Mouse (Mus musculus): ENCODE results near the gene Hist1h4n.
"Not testable (repeated sequence)": the region's sequence is repeated elsewhere in the genome, so short reads cannot be mapped to it uniquely, and the experiment has no call there.

Hist1h4n gene

DNA sequence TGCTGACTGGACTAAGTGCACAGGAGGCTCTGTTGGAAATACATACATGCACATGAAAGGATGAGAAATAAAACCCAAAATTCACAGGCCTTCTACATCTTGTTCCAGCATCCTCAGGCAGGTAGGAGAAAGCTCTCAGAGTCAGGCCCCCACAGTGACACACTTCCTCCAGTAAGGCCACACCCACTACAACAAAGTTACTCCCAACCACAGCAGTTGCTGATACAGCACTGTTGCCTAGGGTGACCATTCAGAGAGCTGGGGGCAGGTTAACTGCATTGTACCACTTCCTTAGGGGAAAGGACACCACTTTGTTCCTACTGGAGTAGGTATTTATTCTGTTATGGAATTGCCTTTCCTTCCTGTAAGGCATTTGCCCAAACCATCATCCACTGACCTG is 34.8 kb downstream of the Hist1h4n start:
- in situ Hi-C loops (cut with MboI) = not testable (repeated sequence)

DNA sequence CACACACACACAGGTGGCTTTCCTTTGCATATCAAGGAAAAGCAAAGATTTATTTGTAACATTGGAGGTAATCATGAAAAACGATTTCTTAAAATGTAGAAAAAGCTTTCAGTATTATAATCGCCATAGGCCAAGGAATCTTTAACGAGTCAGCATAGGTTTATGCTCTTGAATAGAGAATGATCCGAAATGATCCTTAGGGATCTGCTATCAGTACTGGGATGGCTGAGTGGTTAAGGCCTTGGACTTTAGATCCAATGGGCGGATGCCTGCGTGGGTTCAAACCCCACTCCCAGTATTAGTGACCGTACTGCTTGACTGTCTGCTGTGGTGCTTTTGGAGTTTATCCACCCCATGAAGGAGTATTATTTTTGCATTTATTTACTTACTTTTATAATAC is 36.4 kb downstream of the Hist1h4n start:
- in situ Hi-C loops (cut with MboI) = no loop called here

DNA sequence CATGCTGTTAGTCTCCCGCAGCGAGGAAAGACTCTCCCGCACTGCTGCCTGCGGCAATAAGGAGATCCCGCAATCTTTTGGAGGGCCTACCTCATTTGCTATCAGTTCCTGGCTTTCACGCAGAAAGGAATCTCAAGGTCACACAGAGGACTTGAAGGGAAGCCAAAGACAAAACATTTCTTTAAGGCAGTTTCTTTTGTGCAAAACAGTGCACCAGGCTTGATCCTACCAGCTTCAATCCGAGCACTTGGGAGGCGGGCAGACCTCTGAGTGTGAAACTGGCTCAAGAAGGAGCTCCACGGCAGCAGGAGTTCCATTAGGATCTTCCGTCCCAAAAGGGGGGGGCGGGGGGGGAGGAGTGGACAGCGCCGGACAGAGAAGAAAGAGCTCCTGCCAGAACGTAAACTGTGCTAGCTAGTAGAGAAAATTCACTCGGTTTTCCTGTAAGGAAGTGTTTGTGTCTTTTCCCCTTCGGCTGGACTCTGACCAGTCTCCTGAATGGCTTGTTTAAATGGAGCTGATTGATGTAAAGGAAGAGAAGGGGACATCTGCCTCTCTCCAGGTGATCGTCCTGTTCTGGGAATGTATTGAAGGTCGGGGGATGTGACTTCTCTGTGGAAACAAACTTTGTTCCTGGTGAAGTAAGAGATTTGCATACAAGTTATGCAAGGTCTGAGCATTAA is 41.3 kb downstream of the Hist1h4n start:
- in situ Hi-C loops (cut with MboI) = no loop called here

DNA sequence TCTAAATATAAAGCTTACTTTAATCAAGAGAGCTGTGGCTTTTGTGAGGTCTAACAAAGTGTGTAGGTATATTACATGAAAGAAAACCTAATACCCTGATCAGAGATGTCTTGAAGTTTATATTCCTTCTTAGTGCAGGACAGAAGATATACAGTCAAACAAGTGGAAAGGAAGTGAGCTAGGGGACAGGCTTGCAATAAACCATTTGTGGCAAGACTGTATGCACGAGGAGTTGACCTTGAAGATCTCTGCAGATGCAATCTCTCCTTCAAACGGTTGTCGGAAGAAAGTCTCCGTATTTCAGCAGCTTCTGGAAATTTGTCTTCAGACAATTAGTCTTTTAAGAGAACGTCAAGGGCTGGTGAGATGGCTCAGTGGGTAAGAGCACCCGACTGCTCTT is 42.1 kb downstream of the Hist1h4n start:
- in situ Hi-C loops (cut with MboI) = no loop called here

DNA sequence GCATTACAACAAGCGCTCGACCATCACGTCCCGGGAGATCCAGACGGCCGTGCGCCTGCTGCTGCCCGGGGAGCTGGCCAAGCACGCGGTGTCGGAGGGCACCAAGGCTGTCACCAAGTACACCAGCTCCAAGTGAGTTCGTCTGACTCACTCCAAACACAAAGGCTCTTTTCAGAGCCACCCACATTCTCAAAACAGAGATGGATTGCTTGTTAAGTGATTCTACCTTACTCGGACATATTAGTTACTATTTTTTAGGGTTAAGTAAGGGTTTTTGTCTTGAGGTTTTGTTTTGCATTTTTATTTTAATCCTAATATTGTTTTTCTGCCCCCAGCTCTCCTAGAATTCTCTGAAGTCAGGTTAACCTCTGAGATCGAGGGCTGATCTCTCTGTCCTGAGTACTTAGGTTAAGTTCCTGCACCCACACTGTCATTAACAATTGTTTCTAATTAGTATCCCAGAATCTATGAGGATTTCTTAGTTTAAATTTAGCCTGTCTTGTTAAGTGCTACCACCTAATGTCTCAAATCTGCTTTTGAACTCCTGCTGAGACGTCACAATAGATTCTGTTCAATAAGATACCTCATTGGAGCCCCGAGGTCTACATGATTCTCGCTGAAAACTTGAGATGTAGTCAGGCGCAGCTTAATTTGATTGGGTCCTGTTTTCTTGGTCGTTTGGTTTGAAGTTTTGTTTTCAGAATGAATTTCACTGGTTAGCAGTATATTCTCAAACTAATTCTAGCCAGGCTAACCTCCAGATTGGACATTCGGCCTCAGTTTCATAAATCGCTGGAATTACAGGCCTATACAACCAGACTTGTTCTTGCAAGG is 44.0 kb downstream of the Hist1h4n start:
- in situ Hi-C loops (cut with MboI) = no loop called here

DNA sequence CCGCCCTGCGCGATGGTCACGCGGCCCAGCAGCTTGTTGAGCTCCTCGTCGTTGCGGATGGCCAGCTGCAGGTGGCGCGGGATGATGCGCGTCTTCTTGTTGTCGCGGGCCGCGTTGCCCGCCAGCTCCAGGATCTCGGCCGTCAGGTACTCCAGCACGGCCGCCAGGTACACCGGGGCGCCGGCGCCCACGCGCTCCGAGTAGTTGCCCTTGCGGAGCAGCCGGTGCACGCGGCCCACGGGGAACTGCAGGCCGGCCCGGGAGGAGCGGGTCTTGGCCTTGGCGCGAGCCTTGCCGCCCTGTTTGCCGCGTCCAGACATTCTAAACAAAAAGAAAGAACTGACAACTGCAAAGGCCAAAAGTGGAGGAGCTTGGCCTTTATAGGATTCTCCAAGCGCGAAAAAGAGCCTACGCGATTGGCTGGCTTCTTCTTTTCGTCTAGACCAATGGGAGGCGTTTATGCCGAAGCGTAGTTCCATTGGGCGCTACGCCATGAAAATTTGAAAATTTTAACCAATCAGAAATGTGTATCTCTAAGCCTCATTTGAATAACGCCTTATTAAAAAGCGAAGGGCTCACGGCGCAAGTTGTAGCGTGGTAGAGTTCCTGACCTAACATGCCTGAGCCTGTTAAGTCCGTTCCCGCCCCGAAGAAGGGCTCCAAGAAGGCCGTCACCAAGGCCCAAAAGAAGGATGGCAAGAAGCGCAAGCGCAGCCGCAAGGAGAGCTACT is 44.9 kb downstream of the Hist1h4n start, which contains the start of the genes Hist1h2an and Hist1h2bp:
Gene Hist1h2an, minus strand, starts transcription at position 320 of the 731 bp plus-strand sequence.
Gene Hist1h2bp, plus strand, starts transcription at position 563 of the 731 bp plus-strand sequence.
- in situ Hi-C loops (cut with MboI) = not testable (repeated sequence)

DNA sequence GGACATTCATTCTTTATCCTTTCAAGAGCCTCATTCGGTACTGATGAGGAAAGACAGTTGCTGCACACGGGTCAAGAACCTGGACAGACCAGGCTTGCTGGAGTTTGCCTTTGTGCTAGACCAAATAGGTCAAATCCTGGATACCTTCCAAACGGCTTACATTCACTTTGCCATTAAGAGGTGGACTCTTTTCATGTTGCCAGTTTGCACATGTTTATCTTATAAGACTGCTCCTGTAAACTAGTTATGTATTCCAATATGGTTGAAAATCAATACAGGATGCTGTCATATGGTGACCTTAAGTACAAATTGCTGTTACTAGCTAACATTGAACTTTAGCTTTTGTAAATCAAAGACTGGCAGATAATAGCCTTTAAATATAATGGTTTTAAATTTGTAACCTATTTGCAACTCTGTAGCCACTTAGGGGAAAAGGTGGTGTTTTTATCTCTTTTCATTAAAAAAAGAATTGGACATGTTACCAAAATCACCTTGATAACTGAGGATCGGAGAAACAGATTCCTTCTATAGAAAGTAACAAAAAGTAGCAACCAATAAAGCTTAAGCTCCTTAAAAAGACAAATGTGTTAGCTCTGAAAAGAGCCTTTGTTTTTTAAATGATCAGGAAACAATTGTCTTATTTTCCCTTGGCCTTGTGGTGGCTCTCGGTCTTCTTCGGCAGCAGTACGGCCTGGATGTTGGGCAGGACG is 45.7 kb downstream of the Hist1h4n start:
- in situ Hi-C loops (cut with MboI) = no loop called here

DNA sequence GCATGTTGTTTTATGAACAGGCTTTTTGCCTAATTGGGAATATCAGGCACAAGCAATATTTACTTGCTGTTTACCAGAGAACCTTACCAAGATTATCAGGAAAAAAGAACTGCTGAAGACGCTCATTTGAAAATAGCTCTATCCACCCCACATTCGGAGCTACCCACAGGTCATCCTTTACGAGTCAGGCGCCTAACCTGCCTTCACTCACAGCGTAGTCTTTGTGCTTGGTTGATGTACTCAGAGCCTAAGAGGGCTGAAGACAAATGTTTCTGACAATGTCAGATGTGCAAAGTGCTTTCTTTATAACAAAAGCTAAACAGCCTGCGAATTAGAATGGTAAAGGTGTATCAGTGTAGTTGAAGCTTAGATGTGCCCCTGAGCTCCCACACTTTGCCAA is 47.7 kb downstream of the Hist1h4n start:
- in situ Hi-C loops (cut with MboI) = no loop called here

DNA sequence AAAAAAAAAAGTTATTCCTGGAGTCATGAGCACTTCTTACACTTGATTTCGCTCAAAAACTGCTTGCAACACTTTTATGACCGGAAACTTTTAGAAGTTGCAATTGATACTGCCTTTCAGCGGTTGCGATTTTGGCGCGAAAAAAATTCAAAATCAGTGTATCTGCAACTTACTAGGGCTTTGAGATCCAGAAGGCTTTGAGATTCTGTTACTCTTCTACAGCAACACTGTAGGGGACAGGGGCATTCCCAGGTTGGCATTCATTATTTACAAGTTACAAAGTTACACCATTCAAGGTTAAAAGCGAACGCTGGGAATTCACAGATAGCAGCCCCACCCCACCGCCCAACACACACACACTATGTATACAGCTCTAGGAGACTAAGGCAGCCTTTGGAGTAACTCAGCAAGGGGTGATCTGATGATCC is 48.2 kb downstream of the Hist1h4n start:
- in situ Hi-C loops (cut with MboI) = no loop called here

DNA sequence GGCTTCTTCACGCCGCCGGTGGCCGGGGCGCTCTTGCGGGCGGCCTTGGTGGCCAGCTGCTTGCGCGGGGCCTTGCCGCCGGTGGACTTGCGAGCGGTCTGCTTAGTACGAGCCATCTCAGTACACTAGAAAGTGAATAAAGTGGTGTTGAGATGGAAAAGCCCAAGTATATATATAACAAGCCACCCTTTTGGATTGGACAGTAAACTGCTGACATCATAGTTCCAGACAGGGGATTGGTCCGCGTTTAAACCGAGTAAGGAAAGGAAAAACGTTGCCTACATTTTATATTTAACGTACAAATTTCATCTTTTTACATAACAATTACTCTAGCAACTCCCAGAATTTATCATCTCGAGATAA is 48.8 kb downstream of the Hist1h4n start, which contains the start of gene Hist1h3i:
Gene Hist1h3i, minus strand, starts transcription at position 116 of the 363 bp plus-strand sequence.
- in situ Hi-C loops (cut with MboI) = no loop called here

DNA sequence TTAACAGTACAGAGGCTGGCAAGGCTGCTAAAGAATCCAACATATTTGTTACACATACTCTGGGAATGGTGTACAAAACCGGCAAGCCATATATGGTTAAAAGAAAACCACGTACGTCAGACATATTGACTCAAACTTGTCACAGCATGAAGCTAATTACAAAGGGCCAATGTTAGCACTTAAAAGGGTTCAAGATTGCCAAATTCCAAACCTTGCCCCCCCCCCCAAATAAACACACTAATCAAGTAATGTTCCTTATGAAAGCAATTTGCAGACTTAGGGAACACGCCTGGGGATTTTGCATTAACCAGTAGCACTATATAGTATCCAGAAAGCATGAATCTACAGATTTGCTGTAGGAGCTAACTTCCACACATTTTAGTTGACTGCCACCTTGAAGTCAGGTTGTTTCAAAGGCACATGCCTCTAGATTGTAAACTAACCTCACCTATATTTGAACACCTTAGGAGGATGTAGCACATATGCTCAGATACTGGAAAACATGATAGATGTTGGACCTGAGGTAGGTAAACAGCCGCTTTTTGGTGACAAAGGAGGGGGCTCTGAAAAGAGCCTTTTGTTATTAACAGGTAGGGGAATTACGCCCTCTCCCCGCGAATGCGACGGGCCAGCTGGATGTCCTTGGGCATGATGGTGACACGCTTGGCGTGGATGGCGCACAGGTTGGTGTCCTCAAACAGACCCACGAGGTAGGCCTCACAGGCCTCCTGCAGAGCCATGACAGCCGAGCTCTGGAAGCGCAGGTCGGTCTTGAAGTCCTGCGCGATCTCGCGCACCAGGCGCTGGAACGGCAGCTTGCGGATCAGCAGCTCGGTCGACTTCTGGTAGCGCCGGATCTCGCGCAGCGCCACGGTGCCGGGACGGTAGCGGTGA is 49.4 kb downstream of the Hist1h4n start:
- in situ Hi-C loops (cut with MboI) = not testable (repeated sequence)
